Mouse (Mus musculus) bone marrow macrophage, adult 2 months (primary cell): ENCODE results near the gene 1810009A15Rik.

ENCODE experiments used
- CTCF ChIP-seq: IDR thresholded peaks from 2 replicates; pipeline ENCODE4 v1.5.1; 2012; ENCODE audit warnings: low read depth, mild to moderate bottlenecking, low read length, moderate library complexity
- POLR2A ChIP-seq: IDR thresholded peaks from 2 replicates; pipeline ENCODE4 v1.6.1; 2012; ENCODE audit warnings: mild to moderate bottlenecking, low read depth, low read length, borderline replicate concordance

DNA sequence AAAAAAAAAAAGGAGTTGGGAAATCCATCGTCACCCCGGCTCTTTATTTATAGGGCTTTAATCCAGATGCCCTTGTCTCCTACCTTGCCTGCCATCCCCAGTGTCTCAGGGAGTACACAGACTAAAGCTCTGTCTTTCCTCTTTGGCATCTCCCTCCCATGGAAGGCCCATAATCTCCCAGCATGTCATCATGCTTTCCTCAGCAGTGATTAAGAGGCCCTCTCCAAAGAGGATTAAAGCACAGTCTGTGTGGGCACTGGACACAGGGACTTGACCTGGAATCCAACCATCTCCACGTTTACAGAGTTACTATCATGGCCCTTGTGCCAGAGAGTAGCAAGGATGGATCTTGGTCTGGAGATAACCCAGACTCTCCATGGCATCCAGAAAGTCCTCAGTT lies 5.0 kb upstream of the 1810009A15Rik start, which contains the start of the genes Lbhd1 and Gm49403:
- TF ChIP-seq CTCF (no peak), POLR2A (no peak)
